Mouse (Mus musculus) heart, postnatal 0 days (tissue): ENCODE measurements around the gene Ccl17. TPM values are rescaled to one million over a fixed set of nuclear protein-coding genes. Genes with fewer than 3 reads are reported as not detected.
A peak's percentile ranks its signal among the peaks of the same experiment; 100 is the strongest.

Source experiments
- ATAC-seq: fragments of 200-750 bp; cut with Nextera tagmentation; 2 replicates; pipeline ENCODE4 v1.8.0; 2017; ENCODE audit warnings: low read depth, moderate number of reproducible peaks, moderate library complexity; ENCODE audit not compliant: insufficient read depth
- DNase-seq: peaks from one replicate; pipeline ENCODE4 v3.0.0-alpha.2; 2016; ENCODE audit warnings: low spot score
- H3K27ac ChIP-seq: fragments of 300-500 bp; sonication (generic); 2 replicates; pipeline ENCODE4 v1.5.1; 2014; ENCODE audit warnings: low read depth, mild to moderate bottlenecking
- H3K27me3 ChIP-seq: fragments of 300-500 bp; sonication (generic); 2 replicates; pipeline ENCODE4 v1.6.1; 2014; ENCODE audit warnings: low read length, mixed read lengths; ENCODE audit not compliant: control insufficient read depth, insufficient read depth
- H3K36me3 ChIP-seq: fragments of 300-500 bp; sonication (generic); replicated peaks from 2 replicates; pipeline ENCODE4 v1.6.1; 2014; ENCODE audit warnings: low read length, mixed read lengths; ENCODE audit not compliant: control insufficient read depth, insufficient read depth
- H3K4me1 ChIP-seq: fragments of 300-500 bp; sonication (generic); 2 replicates; pipeline ENCODE4 v1.6.1; 2014; ENCODE audit warnings: antibody characterized with exemption; ENCODE audit not compliant: control insufficient read depth, insufficient read depth
- H3K4me2 ChIP-seq: fragments of 300-500 bp; sonication (generic); 2 replicates; pipeline ENCODE4 v1.6.1; 2014; ENCODE audit warnings: low read depth, mild to moderate bottlenecking, low read length, moderate library complexity
- H3K4me3 ChIP-seq: fragments of 300-500 bp; sonication (generic); 2 replicates; pipeline ENCODE4 v1.5.1; 2014; ENCODE audit warnings: low read depth, low read length
- H3K9ac ChIP-seq: fragments of 300-500 bp; sonication (generic); replicated peaks from 2 replicates; pipeline ENCODE4 v1.6.1; 2014; ENCODE audit warnings: low read depth, low read length, mixed read lengths
- H3K9me3 ChIP-seq: fragments of 300-500 bp; sonication (generic); replicated peaks from 2 replicates; pipeline ENCODE4 v1.6.1; 2016; ENCODE audit warnings: low read length; ENCODE audit not compliant: control insufficient read depth
- CTCF ChIP-seq: IDR thresholded peaks from 2 replicates; pipeline ENCODE4 v1.5.1; 2016; ENCODE audit warnings: antibody characterized with exemption, control low read depth, low read depth
- EP300 ChIP-seq: IDR thresholded peaks from 2 replicates; pipeline ENCODE4 v1.6.1; 2016; ENCODE audit warnings: antibody characterized with exemption, low read depth
- WGBS: fragments of 180-500 bp; shearing (Covaris S2); extraction: QIAGEN DNeasy Blood & Tissue Kit; methylation state at CpG from one replicate; pipeline ENCODE4 v1.1.7; 2014; 5-methylcytosine and 5-hydroxymethylcytosine counted together
- polyA plus RNA-seq: library from polyadenylated mRNA; unstranded; fragments of >200 nt; fragmentation: Nextera tagmentation; extraction: Ambion mirVana; gene quantifications from 2 replicates; pipeline ENCODE4 v1.2.1, GENCODE M21; 2015
- total RNA-seq: library from RNA; depleted of rRNA; stranded (reverse); fragments of >200 nt; gene quantifications from 2 replicates; pipeline ENCODE4 v1.2.3, GENCODE M21; 2014; ENCODE audit warnings: low replicate concordance

Ccl17 gene
- total and polyA plus RNA-seq, 2 experiments from 2014 or later: not detected

DNA sequence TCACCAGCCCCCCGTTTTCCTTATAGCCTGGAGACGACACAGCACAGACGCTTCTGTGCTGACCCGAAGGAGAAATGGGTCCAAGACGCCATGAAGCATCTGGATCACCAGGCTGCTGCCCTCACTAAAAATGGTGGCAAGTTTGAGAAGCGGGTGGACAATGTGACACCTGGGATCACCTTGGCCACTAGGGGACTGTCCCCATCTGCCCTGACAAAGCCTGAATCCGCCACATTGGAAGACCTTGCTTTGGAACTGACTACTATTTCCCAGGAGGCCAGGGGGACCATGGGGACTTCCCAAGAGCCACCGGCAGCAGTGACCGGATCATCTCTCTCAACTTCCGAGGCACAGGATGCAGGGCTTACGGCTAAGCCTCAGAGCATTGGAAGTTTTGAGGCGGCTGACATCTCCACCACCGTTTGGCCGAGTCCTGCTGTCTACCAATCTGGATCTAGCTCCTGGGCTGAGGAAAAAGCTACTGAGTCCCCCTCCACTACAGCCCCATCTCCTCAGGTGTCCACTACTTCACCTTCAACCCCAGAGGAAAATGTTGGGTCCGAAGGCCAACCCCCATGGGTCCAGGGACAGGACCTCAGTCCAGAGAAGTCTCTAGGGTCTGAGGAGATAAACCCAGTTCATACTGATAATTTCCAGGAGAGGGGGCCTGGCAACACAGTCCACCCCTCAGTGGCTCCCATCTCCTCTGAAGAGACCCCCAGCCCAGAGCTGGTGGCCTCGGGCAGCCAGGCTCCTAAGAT lies 30.5 kb upstream of the Ccl17 start:
- H3K4me1 ChIP-seq: peaks cover 38% of the 10 kb centered on the region
- H3K9me3 ChIP-seq: no peaks in the 10 kb centered on the region
- no peak overlapping the region for H3K4me2 ChIP-seq
- H3K27me3 ChIP-seq: no peaks in the 10 kb centered on the region
- ATAC-seq: no peak
- no peak for TF ChIP-seq EP300
- no peak for TF ChIP-seq CTCF
- WGBS: 89% methylated on average over 16 of the region's 16 CpGs
- H3K36me3 ChIP-seq: no peaks in the 10 kb centered on the region; the same call in 1 of the 2 replicates
- no peak overlapping the region for H3K9ac ChIP-seq
- H3K4me3 ChIP-seq: no peak overlapping the region
- 0 out of 2 replicates have a peak overlapping the region, but pooled peaks have one; percentile 64 for H3K27ac ChIP-seq
- DNase-seq: no peak

DNA sequence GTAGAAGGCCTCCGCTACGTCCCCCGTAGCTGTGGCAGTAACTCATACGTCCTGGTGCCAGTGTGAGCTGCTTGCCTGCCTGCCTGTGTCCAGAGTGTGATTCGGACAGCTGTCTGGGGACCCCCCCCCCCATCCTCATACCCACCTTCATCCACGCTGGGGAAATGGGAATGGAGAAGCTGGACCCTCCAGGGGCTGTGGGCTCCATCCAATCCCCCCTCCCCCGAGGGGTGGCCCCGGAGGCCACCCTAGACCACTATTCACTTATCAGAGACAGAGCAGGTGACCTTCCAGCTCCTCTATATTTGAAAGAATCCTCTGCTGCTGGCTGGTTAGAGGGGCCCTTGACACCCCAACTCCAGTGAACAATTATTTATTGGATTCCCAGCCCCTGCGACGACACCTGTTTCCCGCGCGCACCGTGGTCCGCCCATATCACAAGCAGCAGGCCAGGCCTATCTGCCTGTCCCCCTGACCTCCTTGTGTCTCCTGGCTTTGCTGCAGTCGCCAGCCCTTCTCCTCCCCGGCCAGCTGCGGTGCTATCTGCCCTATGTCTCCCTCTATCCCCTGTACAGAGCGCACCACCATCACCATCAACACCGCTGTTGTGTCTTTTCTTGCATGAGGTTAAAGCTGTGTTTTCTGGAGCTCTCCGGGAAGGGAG lies 29.6 kb upstream of the Ccl17 start:
- TF ChIP-seq CTCF (no peak), EP300 (no peak)
- no peak overlapping the region for H3K27ac ChIP-seq

DNA sequence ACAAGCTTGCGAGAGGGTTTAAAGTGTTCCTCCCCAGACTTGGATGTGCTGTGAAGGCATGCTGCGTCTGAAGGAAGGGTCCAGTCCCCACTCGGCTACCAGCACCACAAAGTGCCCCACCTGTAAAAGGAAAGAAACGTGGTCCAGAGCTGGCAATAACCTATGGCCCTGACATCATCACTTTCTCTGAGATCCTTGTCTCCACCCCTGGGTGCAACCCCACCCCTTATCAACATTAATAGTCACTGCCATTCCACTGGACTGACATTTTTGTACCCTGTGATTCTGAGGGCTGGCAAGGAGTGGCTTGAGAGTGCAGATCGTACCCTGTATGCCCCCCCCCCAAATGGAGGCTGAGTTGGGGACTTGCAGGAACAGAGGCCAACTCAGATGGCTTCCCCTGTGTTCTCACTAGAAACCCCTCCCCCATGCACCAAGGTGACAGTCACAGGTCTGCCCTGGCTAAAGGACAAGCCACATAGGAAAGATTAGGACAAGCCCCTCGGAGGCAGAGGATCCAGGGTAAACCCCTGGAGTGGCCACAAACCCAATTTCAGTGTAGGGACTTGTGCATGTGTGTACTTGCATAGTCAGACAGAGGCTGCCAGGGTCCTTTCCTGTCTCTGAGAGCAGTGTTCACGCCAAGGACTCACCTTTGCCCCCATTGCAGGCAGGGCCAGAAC lies 29.0 kb upstream of the Ccl17 start:
- Histone ChIP-seq H3K27me3 (no peaks in the 10 kb centered on the region), H3K27ac (no peak overlapping the region), H3K4me3 (no peak overlapping the region), H3K9ac (no peak overlapping the region), H3K36me3 (no peaks in the 10 kb centered on the region; the same call in 1 of the 2 replicates), H3K4me1 (peaks cover 40% of the 10 kb centered on the region), H3K9me3 (no peaks in the 10 kb centered on the region), H3K4me2 (no peak overlapping the region)
- 56% methylated on average over 7 of the region's 7 CpGs for WGBS
- no peak for ATAC-seq
- TF ChIP-seq EP300: no peak
- no peak for TF ChIP-seq CTCF
- no peak for DNase-seq

More for the DNA sequence above, 29.6 kb upstream of the Ccl17 start:
- Histone ChIP-seq H3K4me2 (no peak overlapping the region), H3K9ac (no peak overlapping the region), H3K4me3 (no peak overlapping the region), H3K27me3 (no peaks in the 10 kb centered on the region), H3K9me3 (no peaks in the 10 kb centered on the region), H3K4me1 (peaks cover 40% of the 10 kb centered on the region), H3K36me3 (no peaks in the 10 kb centered on the region; the same call in 1 of the 2 replicates)
- ATAC-seq: no peak
- DNase-seq: no peak
- 66% methylated on average over 21 of the region's 21 CpGs for WGBS

DNA sequence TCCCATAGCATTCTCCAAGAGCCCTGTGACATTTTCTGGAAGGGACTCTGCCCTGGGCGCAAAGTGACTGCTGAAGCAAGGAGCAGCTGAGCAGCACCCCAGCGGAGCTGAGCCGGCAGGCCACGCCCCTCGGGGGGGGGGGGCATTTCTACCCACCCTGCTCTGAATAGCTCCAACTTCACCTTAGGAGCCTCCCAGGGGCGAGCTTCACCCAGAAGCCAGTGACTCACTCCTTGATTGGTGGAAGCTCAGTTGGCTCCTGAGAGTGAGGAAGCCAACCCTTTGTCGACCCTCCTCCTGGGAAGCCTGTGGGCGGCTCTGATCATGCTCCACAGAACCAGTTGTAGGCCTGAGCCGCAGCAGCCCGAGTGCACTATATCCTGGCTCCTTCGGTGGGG lies 28.4 kb upstream of the Ccl17 start:
- Histone ChIP-seq H3K9ac (no peak overlapping the region), H3K4me1 (peaks cover 40% of the 10 kb centered on the region), H3K27ac (no peak overlapping the region), H3K9me3 (no peaks in the 10 kb centered on the region), H3K36me3 (no peaks in the 10 kb centered on the region; the same call in 1 of the 2 replicates), H3K4me3 (no peak overlapping the region), H3K4me2 (no peak overlapping the region), H3K27me3 (no peaks in the 10 kb centered on the region)
- peak; percentile 65 for ATAC-seq
- TF ChIP-seq CTCF: no peak
- TF ChIP-seq EP300: no peak
- no peak for DNase-seq
- 18% methylated on average over 11 of the region's 11 CpGs for WGBS

DNA sequence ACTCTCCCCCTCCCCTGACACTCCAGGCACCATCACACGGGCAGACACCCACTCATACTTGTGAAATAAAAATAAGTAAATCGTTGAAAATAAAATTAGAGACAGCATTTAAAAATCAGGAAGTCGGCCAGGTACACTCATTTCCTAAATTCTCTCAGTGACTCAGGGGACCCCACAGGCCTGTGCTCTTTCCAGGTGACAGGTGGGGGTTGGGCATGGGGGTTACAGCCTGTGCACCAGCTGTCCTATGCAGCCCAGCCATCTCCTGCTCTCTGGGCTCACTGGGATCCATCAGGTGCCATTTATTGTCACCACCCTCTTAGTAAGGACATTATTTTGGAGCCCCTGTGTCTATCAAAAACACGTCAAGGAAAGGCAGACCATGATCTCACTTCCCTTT lies 26.4 kb upstream of the Ccl17 start:
- H3K9ac ChIP-seq: no peak overlapping the region

More for the DNA sequence above, 26.4 kb upstream of the Ccl17 start:
- Histone ChIP-seq H3K4me2 (peak overlapping the region; percentile 14; the same call in 1 of the 2 replicates), H3K27me3 (no peaks in the 10 kb centered on the region), H3K27ac (no peak overlapping the region), H3K36me3 (no peaks in the 10 kb centered on the region; the same call in 1 of the 2 replicates), H3K4me1 (peaks cover 34% of the 10 kb centered on the region), H3K9me3 (no peaks in the 10 kb centered on the region), H3K4me3 (no peak overlapping the region)
- no peak for TF ChIP-seq CTCF
- no peak for TF ChIP-seq EP300
- ATAC-seq (no peak), DNase-seq (no peak)
- 52% methylated on average over 4 of the region's 4 CpGs for WGBS
